8 mouse cellular contexts compared by ENCODE assay signal in the genomic region with DNA sequence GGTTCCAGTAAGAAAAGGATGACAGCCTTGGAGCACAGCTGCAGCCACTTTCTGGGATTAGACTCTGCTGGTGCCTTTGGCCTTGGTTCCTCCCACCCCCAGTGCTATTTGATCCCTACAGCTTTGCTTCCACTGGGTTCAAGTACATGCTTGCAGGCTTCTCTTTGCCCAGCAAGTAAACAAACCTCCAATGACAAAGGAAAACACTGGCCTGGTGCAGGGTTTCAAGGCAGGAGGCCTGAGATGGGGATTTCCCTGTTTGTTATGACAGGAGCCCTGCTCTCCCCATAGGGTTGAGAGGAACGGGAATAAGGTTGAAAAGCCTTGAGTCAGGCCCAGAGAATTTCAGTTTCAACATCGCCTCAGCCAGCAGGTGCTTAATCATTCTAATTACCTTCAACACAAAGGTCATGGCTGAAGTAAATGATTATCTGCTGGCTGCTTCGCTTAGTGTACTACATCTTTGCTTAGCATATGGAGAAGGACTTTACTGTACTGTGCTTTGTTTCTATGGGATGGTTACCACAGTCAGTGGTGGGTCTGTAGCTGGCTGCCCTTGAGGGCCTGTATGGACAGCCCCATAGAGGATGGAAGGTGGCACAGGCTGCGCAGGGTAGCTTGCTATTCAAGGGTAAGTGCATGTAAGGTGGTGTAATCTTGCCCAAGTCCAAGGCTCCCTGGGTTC.
A peak's percentile ranks its signal among the peaks of the same experiment; 100 is the strongest.
DNase-seq lines count a peak whose midpoint lies in the region; ATAC-seq and TF ChIP-seq lines count a peak whose summit lies in the region.

No protein-coding gene starts in this region.

- H3K4me3 ChIP-seq in limb, embryonic 14.5 days (replicated peaks; ENCODE audit: low read length): no peak overlapping the region

- ATAC-seq in limb, embryonic 14.5 days (ENCODE audit: low FRiP score, low read depth): peak; percentile 40; the same call in 1 of the 2 replicates

- H3K9ac ChIP-seq in limb, embryonic 14.5 days (ENCODE audit: low read depth, low read length, severe bottlenecking): no peak overlapping the region

- H3K27me3 ChIP-seq in limb, embryonic 14.5 days (ENCODE audit: control insufficient read depth, insufficient read depth, low read length): no peaks in the 10 kb centered on the region

- H3K9me3 ChIP-seq in limb, embryonic 14.5 days (ENCODE audit: control insufficient read depth, low read length): no peaks in the 10 kb centered on the region

- peak; percentile 86 for DNase-seq in 3T3-L1 (ENCODE audit: low read depth, low spot score)
- peak; percentile 86 for DNase-seq in NIH3T3 (ENCODE audit: low read depth)
- peak; percentile 83 for DNase-seq in gonadal fat pad, adult 2 months (ENCODE audit: low read depth)
- peak; percentile 39 for DNase-seq in limb, embryonic 14.5 days (ENCODE audit: low spot score)
- DNase-seq in thymus, postnatal 4 days: no peak
- DNase-seq in left cerebral cortex, adult 8-10 months (ENCODE audit: low spot score in 2 of 2): no peak
- DNase-seq in heart, adult 8-10 months (ENCODE audit: low spot score): no peak
- DNase-seq in gastrocnemius, adult 8-10 months (ENCODE audit: low spot score in 2 of 2): no peak

- H3K27ac ChIP-seq in limb, embryonic 14.5 days (replicated peaks; ENCODE audit: low read depth, low read length): no peak overlapping the region

- WGBS in limb, embryonic 14.5 days: 45% methylated on average over 4 of the region's 4 CpGs

- no peak for TF ChIP-seq POLR2A in limb, embryonic 14.5 days (IDR thresholded peaks at IDR 0.05; ENCODE audit: borderline replicate concordance, extremely low read depth, insufficient read depth, insufficient read length)

- H3K4me2 ChIP-seq in limb, embryonic 14.5 days (replicated peaks; ENCODE audit: low read depth, low read length, severe bottlenecking): no peak overlapping the region

- H3K4me1 ChIP-seq in limb, embryonic 14.5 days (ENCODE audit: control insufficient read depth, insufficient read depth, low read length): peaks cover 48% of the 10 kb centered on the region

- H3K36me3 ChIP-seq in limb, embryonic 14.5 days (ENCODE audit: control insufficient read depth, insufficient read depth, low read length): no peaks in the 10 kb centered on the region

Comparison
In these comparisons a context has a peak if more than half of its experiments do, and no peak if none do; other contexts are left out.
1. DNase-seq: peak in 3T3-L1 (single experiment), NIH3T3 (single experiment), gonadal fat pad, adult 2 months (single experiment) and limb, embryonic 14.5 days (single experiment); none in thymus, postnatal 4 days (single experiment), left cerebral cortex, adult 8-10 months (0 of 2), heart, adult 8-10 months (single experiment) and gastrocnemius, adult 8-10 months (0 of 2).